Mouse (Mus musculus) limb, embryonic 14.5 days (tissue): Measurements from ENCODE around the gene Dclk2. TPM values are rescaled to one million over a fixed set of nuclear protein-coding genes. Genes with fewer than 3 reads are reported as not detected.

Experiments
- ATAC-seq: fragments of 200-750 bp; cut with Nextera tagmentation; 2 replicates; pipeline ENCODE4 v1.8.0; 2017; ENCODE audit warnings: low read depth, moderate number of reproducible peaks, moderate TSS enrichment; ENCODE audit not compliant: low FRiP score
- DNase-seq: peaks from one replicate; pipeline ENCODE4 v3.0.0-alpha.2; 2015; ENCODE audit warnings: low spot score
- H3K27ac ChIP-seq: fragments of 300-500 bp; sonication (generic); replicated peaks from 2 replicates; pipeline ENCODE4 v1.5.1; 2014; ENCODE audit warnings: low read depth, mild to moderate bottlenecking, low read length, moderate library complexity, mixed read lengths
- H3K27me3 ChIP-seq: fragments of 300-500 bp; sonication (generic); 2 replicates; pipeline ENCODE4 v1.6.1; 2014; ENCODE audit warnings: low read length, mixed read lengths; ENCODE audit not compliant: control insufficient read depth, insufficient read depth
- H3K36me3 ChIP-seq: fragments of 300-500 bp; sonication (generic); 2 replicates; pipeline ENCODE4 v1.6.1; 2014; ENCODE audit warnings: mild to moderate bottlenecking, low read length, moderate library complexity, mixed read lengths; ENCODE audit not compliant: control insufficient read depth, insufficient read depth
- H3K4me1 ChIP-seq: fragments of 300-500 bp; sonication (generic); 2 replicates; pipeline ENCODE4 v1.6.1; 2014; ENCODE audit warnings: antibody characterized with exemption, low read length, mixed read lengths; ENCODE audit not compliant: control insufficient read depth, insufficient read depth
- H3K4me2 ChIP-seq: fragments of 300-500 bp; sonication (generic); replicated peaks from 2 replicates; pipeline ENCODE4 v1.6.1; 2014; ENCODE audit warnings: low read depth, mild to moderate bottlenecking, low read length, moderate library complexity; ENCODE audit not compliant: severe bottlenecking
- H3K4me3 ChIP-seq: fragments of 300-500 bp; sonication (generic); replicated peaks from 2 replicates; pipeline ENCODE4 v1.5.1; 2014; ENCODE audit warnings: low read length
- H3K9ac ChIP-seq: fragments of 300-500 bp; sonication (generic); 2 replicates; pipeline ENCODE4 v1.6.1; 2014; ENCODE audit warnings: mild to moderate bottlenecking, low read depth, low read length, moderate library complexity; ENCODE audit not compliant: severe bottlenecking
- H3K9me3 ChIP-seq: fragments of 300-500 bp; sonication (generic); 2 replicates; pipeline ENCODE4 v1.6.1; 2016; ENCODE audit warnings: low read length; ENCODE audit not compliant: control insufficient read depth
- POLR2A ChIP-seq: fragments of 200-500 bp; IDR thresholded peaks from 2 replicates; pipeline ENCODE4 v1.8.0; 2012; ENCODE audit warnings: inconsistent platforms, mild to moderate bottlenecking, moderate library complexity, borderline replicate concordance; ENCODE audit not compliant: insufficient read depth, insufficient read length; ENCODE audit errors: extremely low read depth
- WGBS: fragments of 180-500 bp; shearing (Covaris S2); extraction: QIAGEN DNeasy Blood & Tissue Kit; methylation state at CpG from one replicate; pipeline ENCODE4 v1.1.7; 2014; 5-methylcytosine and 5-hydroxymethylcytosine counted together
- polyA plus RNA-seq, 2 experiments: library from polyadenylated mRNA; depleted of rRNA in 1 of 2; stranded (reverse) in 1 of 2; unstranded in 1 of 2; fragments of >200 nt; fragmentation: Nextera tagmentation in 1 of 2; extraction: Ambion mirVana in 1 of 2; gene quantifications; 2 replicates each; pipeline versions ENCODE4 v1.2.1 to v1.2.3; 2012 to 2014

Dclk2 gene
- 16.7 and 19.5 TPM in 2 replicates for polyA plus RNA-seq (2012; rRNA removed)
- 5.4 and 6.1 TPM in 2 replicates for polyA plus RNA-seq (2014; fragmentation: Nextera tagmentation; extraction: Ambion mirVana)

GRCm38 (mm10) chr3:86920343-86921083, at the start of gene Dclk2:
Gene Dclk2, minus strand, starts transcription at chr3:86920852.
- Histone ChIP-seq H3K27ac (0 out of 2 replicates have a peak within 1 kb of the TSS, but pooled peaks have one; percentile 22), H3K9me3 (no peaks in the 10 kb centered on the region)

DNA sequence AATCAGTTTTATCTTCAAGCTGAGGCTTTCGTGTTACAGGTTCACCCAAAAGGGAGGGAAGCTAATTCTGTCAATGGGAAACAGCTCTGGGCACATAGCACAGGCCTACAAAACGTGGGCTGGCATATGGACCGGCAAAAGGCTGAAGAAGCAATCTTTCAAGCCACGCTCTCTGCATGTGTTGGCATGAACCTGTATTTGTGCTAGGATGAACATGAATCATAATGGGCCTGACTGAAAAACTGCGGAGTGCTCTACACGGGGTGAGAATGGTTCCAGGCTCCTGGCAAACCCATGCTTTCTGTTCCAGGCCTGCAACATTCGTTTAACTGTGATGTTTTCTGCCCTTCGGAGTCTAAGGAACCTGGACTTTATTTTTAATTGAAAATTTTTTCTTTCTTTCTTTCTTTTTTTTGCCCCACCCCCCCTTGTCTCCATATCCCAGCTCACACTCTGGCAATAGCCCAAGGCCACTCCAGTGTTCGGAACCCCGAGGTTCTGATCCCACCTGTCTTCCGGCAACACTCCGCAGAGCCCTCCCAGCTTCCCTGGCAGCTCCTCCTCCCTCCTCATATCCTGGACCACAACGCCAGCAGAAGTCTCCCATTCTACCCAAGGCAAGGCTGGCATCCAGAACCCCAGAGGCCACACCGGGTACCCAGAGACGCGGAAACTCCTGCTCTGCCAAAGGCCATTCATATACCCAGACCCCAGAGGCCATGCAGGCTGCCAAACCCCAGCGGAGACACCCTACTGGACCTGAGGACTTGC, 42.2 kb upstream of the Dclk2 start:
- WGBS = 88% methylated on average over 17 of the region's 17 CpGs
- Histone ChIP-seq H3K4me1 (no peaks in the 10 kb centered on the region), H3K4me3 (no peak overlapping the region)

More at GRCm38 (mm10) chr3:86920343-86921083, at the start of gene Dclk2:
- under 1% methylated on average over 67 of the region's 91 CpGs for WGBS
- H3K4me1 ChIP-seq = 0 out of 2 replicates have a peak, but pooled peaks cover 4% of the 10 kb centered on the region
- peak within 1 kb of the TSS; percentile 78 for H3K4me3 ChIP-seq
- peak within 1 kb of the TSS; percentile 91 for H3K4me2 ChIP-seq
- H3K9ac ChIP-seq = peak within 1 kb of the TSS; percentile 81
- no peaks in the 10 kb centered on the region for H3K36me3 ChIP-seq
- H3K27me3 ChIP-seq = peaks cover 19% of the 10 kb centered on the region
- peak; percentile 84 for ATAC-seq
- DNase-seq = peak; percentile 72
- no peak for TF ChIP-seq POLR2A

GRCm38 (mm10) chr3:86961395-86961669, 40.7 kb upstream of the Dclk2 start:
- Histone ChIP-seq H3K4me3 (no peak overlapping the region), H3K9ac (no peak overlapping the region), H3K4me1 (no peaks in the 10 kb centered on the region), H3K27ac (no peak overlapping the region), H3K27me3 (no peaks in the 10 kb centered on the region), H3K9me3 (no peaks in the 10 kb centered on the region), H3K36me3 (no peaks in the 10 kb centered on the region), H3K4me2 (no peak overlapping the region)
- 81% methylated on average over 2 of the region's 2 CpGs for WGBS
- ATAC-seq = no peak
- DNase-seq = no peak
- TF ChIP-seq POLR2A = no peak

More for the DNA sequence above, 42.2 kb upstream of the Dclk2 start:
- Histone ChIP-seq H3K36me3 (no peaks in the 10 kb centered on the region), H3K27ac (no peak overlapping the region), H3K9ac (no peak overlapping the region), H3K4me2 (no peak overlapping the region), H3K27me3 (no peaks in the 10 kb centered on the region), H3K9me3 (no peaks in the 10 kb centered on the region)
- no peak for ATAC-seq
- TF ChIP-seq POLR2A = no peak
- DNase-seq = no peak

DNA sequence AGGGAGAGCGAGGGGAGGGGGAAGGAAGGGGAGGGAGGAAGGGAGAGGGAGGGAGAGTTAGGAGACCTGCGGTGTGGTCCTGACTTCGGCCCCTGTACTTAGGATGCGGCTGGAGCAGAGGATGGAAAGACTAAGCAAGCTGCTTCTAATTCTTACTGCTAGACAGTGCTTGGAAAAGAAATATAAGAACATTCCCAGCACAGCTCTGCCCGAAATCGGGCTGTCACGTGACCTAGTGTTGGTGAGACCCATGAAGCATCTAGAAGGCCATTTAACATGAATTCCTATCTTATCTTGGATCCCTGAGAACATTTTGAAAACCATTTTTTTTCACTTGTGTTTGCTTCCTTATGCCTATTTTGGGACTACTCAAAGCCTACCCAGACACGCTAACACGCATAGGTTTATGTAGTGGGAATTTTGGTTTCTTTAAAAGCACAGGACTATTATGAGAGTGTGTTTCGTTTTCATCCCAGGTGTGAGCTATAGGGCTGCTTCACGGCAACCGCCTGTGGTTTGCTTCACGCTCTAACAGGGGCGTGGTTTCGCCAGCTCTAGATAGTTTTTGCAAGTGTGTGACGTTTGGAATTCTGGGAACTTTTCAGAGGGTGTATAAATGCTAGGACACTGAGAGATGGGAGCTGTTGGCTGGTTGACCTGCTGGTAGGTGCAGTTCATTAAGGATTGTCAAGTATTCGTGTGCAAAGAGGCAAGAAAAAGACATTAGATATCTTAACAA, 40.2 kb upstream of the Dclk2 start:
- H3K9me3 ChIP-seq = no peaks in the 10 kb centered on the region
- TF ChIP-seq POLR2A = no peak
- no peaks in the 10 kb centered on the region for H3K4me1 ChIP-seq
- ATAC-seq (no peak), DNase-seq (no peak)
- no peak overlapping the region for H3K4me2 ChIP-seq
- no peaks in the 10 kb centered on the region for H3K36me3 ChIP-seq
- no peak overlapping the region for H3K27ac ChIP-seq
- no peaks in the 10 kb centered on the region for H3K27me3 ChIP-seq
- no peak overlapping the region for H3K4me3 ChIP-seq
- 86% methylated on average over 17 of the region's 17 CpGs for WGBS
- no peak overlapping the region for H3K9ac ChIP-seq

GRCm38 (mm10) chr3:86959088-86959487, 38.4 kb upstream of the Dclk2 start:
- TF ChIP-seq POLR2A = no peak
- WGBS = 87% methylated on average over 7 of the region's 7 CpGs

More at GRCm38 (mm10) chr3:86959088-86959487, 38.4 kb upstream of the Dclk2 start:
- Histone ChIP-seq H3K27ac (no peak overlapping the region), H3K36me3 (no peaks in the 10 kb centered on the region), H3K27me3 (no peaks in the 10 kb centered on the region), H3K4me3 (no peak overlapping the region), H3K9ac (no peak overlapping the region), H3K4me2 (no peak overlapping the region), H3K4me1 (no peaks in the 10 kb centered on the region), H3K9me3 (no peaks in the 10 kb centered on the region)
- ATAC-seq (no peak), DNase-seq (no peak)
